Mouse (Mus musculus): ENCODE measurements around the gene Sacs.

GRCm38 (mm10) chr14:61154900-61155585, 16.8 kb downstream of the Sacs start:
- TF ChIP-seq CTCF (IDR thresholded peaks at IDR 0.05; ENCODE audit: control insufficient read depth, insufficient read depth, low read length) (no peak), POLR2A (IDR thresholded peaks at IDR 0.05; ENCODE audit: borderline replicate concordance, control insufficient read depth, low read depth, low read length) (no peak)

Measured in bone marrow, adult 2 months (tissue).